Mouse (Mus musculus): ENCODE measurements around the gene Pld4.

- TF ChIP-seq POLR2A (IDR thresholded peaks at IDR 0.05; ENCODE audit: insufficient read depth, low read depth, low read length) (no peak), CTCF (IDR thresholded peaks at IDR 0.05; ENCODE audit: insufficient read depth, low read depth, low read length) (no peak)
These were observed 3.7 kb downstream of the Pld4 start for GRCm38 (mm10) chr12:112764141-112764540.

All from olfactory bulb, adult 2 months (tissue).